10 mouse cellular contexts compared by ENCODE assay signal in the genomic region with DNA sequence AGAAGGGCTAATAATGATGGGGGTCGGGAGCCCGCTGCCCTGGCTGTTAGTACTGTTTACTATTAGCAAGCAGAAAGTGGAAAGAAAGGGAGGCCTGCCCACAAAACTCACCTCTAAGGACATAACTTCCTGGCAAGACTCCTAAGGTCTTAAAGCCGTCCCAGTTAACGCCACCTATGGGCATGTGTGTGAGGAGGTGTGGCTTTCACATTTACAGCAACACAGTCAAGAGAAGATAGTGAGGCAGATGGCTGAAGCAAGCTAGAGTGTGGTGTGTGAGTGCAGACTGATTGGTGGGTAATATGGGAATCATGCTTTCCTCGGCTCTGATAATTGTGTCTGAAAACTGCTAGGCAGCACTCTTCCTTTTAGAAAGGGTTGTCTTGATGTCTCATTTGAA. TPM values are rescaled to one million over a fixed set of nuclear protein-coding genes. Genes with fewer than 3 reads are reported as not detected.
A peak's percentile ranks its signal among the peaks of the same experiment; 100 is the strongest.
DNase-seq lines count a peak whose midpoint lies in the region; ATAC-seq and TF ChIP-seq lines count a peak whose summit lies in the region.
"Had no signal": no experiment of that assay in that cellular context is flagged by ENCODE, and none has a peak within 500 bp of the region (broad histone marks: within the 10 kb centered on the region; RNA-seq: fewer than 3 reads in every experiment).

No protein-coding gene starts in this region.

- H3K36me3 ChIP-seq in heart, embryonic 15.5 days: no peaks in the 10 kb centered on the region
- H3K36me3 ChIP-seq in liver, embryonic 13.5 days: no peaks in the 10 kb centered on the region
- H3K36me3 ChIP-seq: limb, embryonic 15.5 days had no signal

- WGBS in heart, embryonic 15.5 days: 32% methylated on average over 5 of the region's 5 CpGs
- WGBS in liver, embryonic 13.5 days (ENCODE audit: insufficient replicate concordance): 25% methylated on average over 5 of the region's 5 CpGs

- no peak for TF ChIP-seq CTCF in cortical plate, adult 2 months (IDR thresholded peaks at IDR 0.05; ENCODE audit: extremely low read depth, insufficient read depth, low read length)

- ATAC-seq in heart, embryonic 15.5 days (replicated peaks; ENCODE audit: insufficient number of reproducible peaks, insufficient read depth, low FRiP score, low read depth): no peak
- ATAC-seq in liver, embryonic 13.5 days (ENCODE audit: low read depth): peak; percentile 63
- no peak; the same call in 1 of the 2 replicates for ATAC-seq in monocyte, adult 5-6 weeks (replicated peaks; ENCODE audit: insufficient number of reproducible peaks, low FRiP score, low TSS enrichment, poor library complexity, severe bottlenecking)

- TF ChIP-seq POLR2A in cortical plate, adult 2 months (IDR thresholded peaks at IDR 0.05; ENCODE audit: extremely low read depth, insufficient read depth, low read length): no peak

- 0 out of 2 replicates have a peak overlapping the region, but pooled peaks have one; percentile 29 for H3K27ac ChIP-seq in heart, embryonic 15.5 days
- peak overlapping the region; percentile 18; the same call in 1 of the 2 replicates for H3K27ac ChIP-seq in cortical plate, adult 2 months (ENCODE audit: insufficient read depth, low read length)
- H3K27ac ChIP-seq in liver, embryonic 13.5 days: peak overlapping the region; percentile 9; the same call in 1 of the 2 replicates
- H3K27ac ChIP-seq: limb, embryonic 15.5 days had no signal

- H3K9me3 ChIP-seq in heart, embryonic 15.5 days (replicated peaks): no peaks in the 10 kb centered on the region
- no peaks in the 10 kb centered on the region for H3K9me3 ChIP-seq in liver, embryonic 13.5 days (replicated peaks)
- H3K9me3 ChIP-seq: limb, embryonic 15.5 days had no signal

- H3K9ac ChIP-seq in heart, embryonic 15.5 days: no peak overlapping the region
- H3K9ac ChIP-seq in liver, embryonic 13.5 days: no peak overlapping the region
- H3K9ac ChIP-seq: limb, embryonic 15.5 days had no signal

- no peaks in the 10 kb centered on the region for H3K27me3 ChIP-seq in heart, embryonic 15.5 days
- H3K27me3 ChIP-seq in liver, embryonic 13.5 days: no peaks in the 10 kb centered on the region
- H3K27me3 ChIP-seq: limb, embryonic 15.5 days had no signal

- H3K4me2 ChIP-seq in heart, embryonic 15.5 days: no peak overlapping the region
- H3K4me2 ChIP-seq in liver, embryonic 13.5 days: peak overlapping the region; percentile 28; the same call in 1 of the 2 replicates
- H3K4me2 ChIP-seq: limb, embryonic 15.5 days had no signal

- H3K4me1 ChIP-seq in heart, embryonic 15.5 days (replicated peaks): peaks cover 89% of the 10 kb centered on the region
- H3K4me1 ChIP-seq in cortical plate, adult 2 months (ENCODE audit: control insufficient read depth, insufficient read depth, low read length): peaks cover 27% of the 10 kb centered on the region
- peaks cover 54% of the 10 kb centered on the region for H3K4me1 ChIP-seq in liver, embryonic 13.5 days (replicated peaks)

- no peak overlapping the region for H3K4me3 ChIP-seq in heart, embryonic 15.5 days
- no peak overlapping the region for H3K4me3 ChIP-seq in cortical plate, adult 2 months (ENCODE audit: insufficient read depth, low read length)
- H3K4me3 ChIP-seq in liver, embryonic 13.5 days (replicated peaks): no peak overlapping the region
- H3K4me3 ChIP-seq: limb, embryonic 15.5 days had no signal

- DNase-seq in heart, adult 8-10 months (ENCODE audit: low spot score): no peak
- peak; percentile 34 for DNase-seq in A20 (ENCODE audit: low read depth, low spot score)
- peak; percentile 36 for DNase-seq in liver, embryonic 13.5 days
- DNase-seq in layer of hippocampus, postnatal 36 days: no peak
- no peak for DNase-seq in left cerebral cortex, adult 11 months (ENCODE audit: low spot score)
- DNase-seq: cerebellum, adult 11-12 months had no signal

RNA-seq across cellular contexts. Expression of a gene that starts 48.5 kb away (rescaled TPM):
- polyA plus RNA-seq in heart, embryonic 15.5 days (2015; fragmentation: Nextera tagmentation; extraction: Ambion mirVana): 22.9 and 24.8 TPM in 2 replicates
- 100 to 1,000 TPM in 3 of 4 experiments, 10 to 100 TPM in 1; 98.5 to 135 (median 109) TPM for total RNA-seq in heart, adult 8-10 months (2022)
- 111 and 112 TPM in 2 replicates for polyA plus RNA-seq in cortical plate, adult 2 months (2012; rRNA removed)
- polyA plus RNA-seq in liver, embryonic 13.5 days (2015; fragmentation: Nextera tagmentation; extraction: Ambion mirVana): 3.5 and 3.8 TPM in 2 replicates
- total RNA-seq in monocyte, adult 5-6 weeks (2017): 327 to 401 TPM (median 363 TPM) in 3 replicates
- total RNA-seq in layer of hippocampus, postnatal 36 days (2021): 100 to 1,000 TPM; 146 to 166 TPM

Comparison
In these comparisons a context has a peak if more than half of its experiments do, and no peak if none do; other contexts are left out.
1. DNase-seq: peak in A20 (single experiment) and liver, embryonic 13.5 days (single experiment); none in heart, adult 8-10 months (single experiment), layer of hippocampus, postnatal 36 days (0 of 2) and left cerebral cortex, adult 11 months (single experiment).
2. Peak in every context shown above with its lines, with median percentiles within 50 percentile points of each other: H3K27ac ChIP-seq.